Mouse (Mus musculus): ENCODE data around the gene Pbld2. TPM values are rescaled to one million over a fixed set of nuclear protein-coding genes. Genes with fewer than 3 reads are reported as not detected.

The Pbld2 gene
- total RNA-seq, 4 experiments from 2014 or later, result 1.7 to 3.4 (median 2.6) TPM

DNA sequence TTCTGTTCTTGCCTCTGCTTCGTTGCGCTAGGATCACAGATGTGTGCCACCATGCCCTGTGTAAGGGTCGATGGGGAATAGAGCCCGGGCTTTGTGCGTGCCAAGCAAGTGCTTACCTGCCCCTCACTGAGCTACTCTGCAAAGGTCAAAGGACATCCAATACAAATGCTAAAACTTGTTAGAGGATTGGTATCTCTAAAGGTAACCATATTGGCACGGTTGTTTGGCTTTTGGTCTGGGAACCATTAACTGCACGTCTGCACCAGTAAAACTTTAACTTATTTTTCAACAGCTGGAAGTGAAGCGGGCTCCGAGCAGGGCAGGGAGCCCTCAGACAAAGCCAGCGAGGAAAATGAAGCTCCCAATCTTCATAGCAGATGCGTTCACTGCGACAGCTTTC lies 37.2 kb downstream of the Pbld2 start:
- no peak for DNase-seq (ENCODE audit: low spot score in 2 of 2)

DNA sequence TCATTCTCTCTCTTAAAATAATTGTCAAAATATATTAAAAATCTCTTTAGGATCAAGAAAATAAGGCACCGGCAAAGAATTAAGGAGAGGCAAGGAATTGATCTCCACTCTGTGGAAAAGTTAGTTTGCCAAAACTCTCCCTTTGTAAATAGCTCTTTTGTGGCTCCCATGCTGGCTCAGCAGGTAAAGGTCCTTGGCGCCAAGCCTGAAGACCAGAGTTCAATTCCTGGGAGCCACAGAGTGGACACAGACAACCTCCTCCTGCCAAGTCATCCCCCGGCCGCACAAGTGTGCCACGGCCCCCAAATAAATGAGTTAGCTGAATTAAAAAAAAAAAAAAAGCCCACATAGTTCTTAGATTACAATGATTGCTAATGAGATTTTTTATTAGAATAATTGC lies 38.6 kb downstream of the Pbld2 start:
- no peak for DNase-seq (ENCODE audit: low spot score in 2 of 2)

DNA sequence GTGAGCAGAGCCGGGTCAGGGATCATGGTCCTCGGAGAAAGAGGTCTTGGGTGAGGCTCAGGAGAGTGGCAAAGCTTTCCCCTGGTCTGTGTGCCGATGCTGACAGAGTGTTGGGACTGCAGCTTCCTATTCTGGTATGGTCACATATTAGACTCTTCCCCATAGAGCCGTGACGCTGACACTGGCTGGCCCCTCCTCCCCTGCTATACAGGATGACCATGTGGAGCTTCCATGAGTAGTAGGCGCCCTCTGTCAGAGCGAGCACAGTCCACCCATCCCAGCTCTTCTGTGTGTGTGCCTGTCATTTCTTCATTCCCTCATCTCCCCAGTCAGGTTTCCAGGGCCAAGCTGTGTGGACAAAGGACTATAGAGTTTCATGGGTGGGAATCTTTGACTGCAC lies 39.2 kb downstream of the Pbld2 start:
- no peak for DNase-seq (ENCODE audit: low spot score in 2 of 2)

DNA sequence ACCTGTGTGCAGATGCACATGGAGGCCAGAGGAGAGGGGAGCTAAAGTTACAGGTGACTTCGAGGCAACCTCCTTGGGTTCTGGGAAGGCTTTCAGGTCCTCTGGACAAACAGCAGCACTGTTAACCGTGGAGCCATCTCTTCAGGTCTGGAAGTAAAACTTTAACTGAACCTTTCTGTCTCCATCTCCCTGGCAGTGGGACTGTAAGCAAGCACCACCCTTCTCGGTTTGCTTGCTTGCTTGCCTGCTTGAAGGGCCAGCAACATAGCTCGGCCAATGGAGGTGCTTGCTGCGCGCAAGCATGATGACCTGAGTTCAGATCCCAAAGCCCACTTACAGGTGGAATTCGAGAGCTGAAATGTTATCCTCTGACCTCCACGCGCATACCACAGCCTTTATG lies 40.4 kb downstream of the Pbld2 start:
- no peak for DNase-seq (ENCODE audit: low spot score in 2 of 2)

DNA sequence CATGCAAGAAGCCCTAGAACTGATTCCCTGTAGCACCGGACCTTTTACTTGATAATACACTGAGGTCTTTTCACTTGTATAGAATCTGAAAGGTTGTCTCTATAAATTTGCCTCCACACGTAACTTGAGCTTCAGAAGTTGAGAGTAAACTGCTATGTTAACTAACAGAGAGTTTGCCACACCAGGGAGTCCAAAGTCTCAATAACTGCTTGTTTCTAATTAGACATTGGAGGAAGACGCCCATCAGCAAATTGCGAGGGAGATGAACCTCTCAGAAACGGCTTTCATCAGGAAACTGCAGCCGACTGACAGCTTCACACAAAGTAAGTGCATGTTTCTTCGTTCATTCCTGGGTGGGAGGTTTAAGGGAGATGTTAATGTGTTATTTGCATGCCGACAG lies 41.4 kb downstream of the Pbld2 start:
- no peak for DNase-seq (ENCODE audit: low spot score in 2 of 2)

DNA sequence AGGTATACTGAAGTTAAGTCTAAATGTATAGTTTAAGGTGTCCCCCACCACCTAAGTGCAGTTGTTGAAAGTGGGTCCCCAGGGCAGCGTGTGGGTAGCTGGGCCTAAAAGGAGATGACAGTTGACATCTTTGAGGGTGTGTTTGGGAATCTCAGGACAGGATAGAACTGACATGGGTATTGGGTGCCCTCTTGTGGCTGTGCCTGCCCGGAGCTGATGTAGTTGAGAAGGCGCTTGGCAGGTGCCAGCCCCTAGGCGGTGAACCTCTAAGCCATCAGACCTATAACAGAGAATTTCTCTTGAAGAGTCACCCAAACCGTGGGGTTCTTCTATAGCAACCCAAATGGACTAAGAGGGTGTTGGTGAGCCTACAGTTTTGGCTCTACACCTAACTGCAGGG lies 41.9 kb downstream of the Pbld2 start:
- peak; percentile 39 to 69 for DNase-seq (ENCODE audit: low spot score in 2 of 2)

DNA sequence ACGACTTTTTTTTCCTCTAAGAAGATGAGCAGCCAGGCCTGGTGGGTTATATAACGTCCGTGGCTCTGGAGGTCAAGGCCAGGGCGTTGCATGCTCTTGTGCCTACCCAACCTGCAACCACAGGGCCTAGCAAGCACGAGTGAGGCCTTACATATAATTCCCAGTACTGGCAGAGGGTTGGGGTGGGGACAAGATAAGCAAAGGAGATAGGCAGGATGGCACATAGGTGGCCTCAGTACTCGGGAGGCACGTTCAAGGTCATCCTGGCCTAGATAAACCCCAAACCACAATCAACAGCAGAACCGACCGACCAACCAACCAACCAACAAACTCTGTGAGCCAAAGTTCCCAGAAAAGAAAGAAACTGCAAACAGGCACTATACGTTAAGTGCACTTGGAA lies 62.2 kb downstream of the Pbld2 start:
- no peak for DNase-seq (ENCODE audit: low spot score in 2 of 2)

DNA sequence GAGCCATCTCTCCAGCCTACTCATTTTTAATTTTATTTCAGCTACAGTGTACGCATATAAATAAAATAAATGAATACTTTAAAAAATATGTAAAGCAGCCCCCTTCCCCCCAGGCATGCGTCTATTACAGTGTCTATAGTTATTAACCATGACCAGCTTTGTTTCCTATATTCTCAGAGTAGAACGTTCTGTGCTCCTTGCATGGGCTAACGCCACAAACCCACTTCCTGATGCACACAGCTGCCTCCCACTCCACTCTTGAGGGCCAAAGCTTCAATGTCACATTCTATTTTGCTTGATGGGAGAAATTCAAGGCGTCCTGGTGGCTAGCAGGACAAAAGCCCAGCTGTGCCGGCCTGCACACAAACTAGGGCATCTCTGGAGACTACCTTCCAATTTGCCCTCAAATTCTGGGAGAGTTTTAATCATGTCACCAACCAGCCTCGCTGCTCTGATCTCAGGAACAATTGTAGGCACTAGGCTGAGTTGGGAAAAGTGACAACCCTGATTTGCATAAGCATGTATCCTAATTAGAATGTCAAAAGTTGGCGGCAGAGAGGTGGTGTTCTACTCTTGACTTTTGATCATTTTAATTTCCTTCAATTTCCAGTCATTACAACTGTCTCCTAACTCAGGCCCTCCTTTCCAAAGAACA lies 65.1 kb downstream of the Pbld2 start:
- DNase-seq (ENCODE audit: low spot score in 2 of 2), result peak in 1 of 2 experiments; percentile 7

DNA sequence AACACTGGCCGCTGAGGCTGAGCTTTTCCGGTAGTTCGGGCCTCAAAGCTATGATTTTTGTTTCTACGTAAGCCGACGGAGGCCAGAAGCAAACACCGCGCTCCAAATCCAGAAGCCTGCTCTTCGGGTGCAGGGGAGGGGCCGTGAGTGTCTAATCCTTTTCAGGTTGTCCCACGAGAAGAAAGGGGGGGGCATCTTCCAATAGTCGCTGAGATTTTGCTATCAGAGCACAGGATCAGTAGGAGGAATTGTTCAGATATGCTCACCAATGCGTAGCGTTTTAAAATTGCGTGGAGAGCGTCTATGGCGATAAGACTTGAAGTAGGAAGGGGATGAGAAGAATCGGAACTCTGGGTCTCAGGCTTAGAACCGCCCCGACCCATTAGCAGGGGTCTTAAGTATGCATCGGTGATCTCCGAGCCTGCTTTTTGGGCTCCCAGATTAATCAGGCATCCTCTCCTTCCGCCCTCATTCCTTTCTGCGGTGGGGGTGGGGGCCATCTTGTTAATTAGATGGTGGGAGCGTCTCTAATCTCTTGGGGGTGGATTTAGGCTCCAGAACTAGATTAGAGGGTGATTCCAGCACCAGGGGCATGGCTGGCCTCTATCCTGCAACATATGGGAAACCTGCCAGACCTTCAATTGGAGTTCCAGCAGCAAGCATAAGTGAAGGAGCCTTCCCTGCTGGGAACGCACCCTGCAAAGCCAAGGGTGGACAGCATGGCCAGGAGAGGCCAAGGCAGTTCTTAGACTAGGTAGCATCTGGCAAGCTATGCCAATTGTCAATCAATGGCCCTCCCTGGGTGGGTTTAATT lies 65.8 kb downstream of the Pbld2 start:
- peak in 1 of 2 experiments; percentile 11 for DNase-seq (ENCODE audit: low spot score in 2 of 2)

DNA sequence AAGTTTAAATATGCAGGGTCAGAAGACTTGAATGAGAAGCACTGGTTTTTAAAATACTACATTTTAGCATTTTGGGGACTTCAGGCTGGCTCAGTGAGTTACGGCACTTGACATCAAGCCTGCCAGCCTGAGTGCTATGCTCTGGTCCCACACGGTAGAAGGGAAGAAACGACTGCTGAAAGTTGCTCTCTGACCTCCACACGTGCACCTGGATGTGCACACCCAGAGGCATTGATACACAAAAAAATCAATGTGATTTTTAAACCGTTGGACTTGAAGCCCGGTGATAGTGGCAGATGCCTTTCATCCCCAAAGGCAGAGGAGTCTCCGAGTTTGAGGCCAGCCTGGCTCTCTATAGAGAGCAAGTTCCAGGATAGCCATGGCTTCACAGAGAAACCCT lies 67.8 kb downstream of the Pbld2 start:
- no peak for DNase-seq (ENCODE audit: low spot score in 2 of 2)

DNA sequence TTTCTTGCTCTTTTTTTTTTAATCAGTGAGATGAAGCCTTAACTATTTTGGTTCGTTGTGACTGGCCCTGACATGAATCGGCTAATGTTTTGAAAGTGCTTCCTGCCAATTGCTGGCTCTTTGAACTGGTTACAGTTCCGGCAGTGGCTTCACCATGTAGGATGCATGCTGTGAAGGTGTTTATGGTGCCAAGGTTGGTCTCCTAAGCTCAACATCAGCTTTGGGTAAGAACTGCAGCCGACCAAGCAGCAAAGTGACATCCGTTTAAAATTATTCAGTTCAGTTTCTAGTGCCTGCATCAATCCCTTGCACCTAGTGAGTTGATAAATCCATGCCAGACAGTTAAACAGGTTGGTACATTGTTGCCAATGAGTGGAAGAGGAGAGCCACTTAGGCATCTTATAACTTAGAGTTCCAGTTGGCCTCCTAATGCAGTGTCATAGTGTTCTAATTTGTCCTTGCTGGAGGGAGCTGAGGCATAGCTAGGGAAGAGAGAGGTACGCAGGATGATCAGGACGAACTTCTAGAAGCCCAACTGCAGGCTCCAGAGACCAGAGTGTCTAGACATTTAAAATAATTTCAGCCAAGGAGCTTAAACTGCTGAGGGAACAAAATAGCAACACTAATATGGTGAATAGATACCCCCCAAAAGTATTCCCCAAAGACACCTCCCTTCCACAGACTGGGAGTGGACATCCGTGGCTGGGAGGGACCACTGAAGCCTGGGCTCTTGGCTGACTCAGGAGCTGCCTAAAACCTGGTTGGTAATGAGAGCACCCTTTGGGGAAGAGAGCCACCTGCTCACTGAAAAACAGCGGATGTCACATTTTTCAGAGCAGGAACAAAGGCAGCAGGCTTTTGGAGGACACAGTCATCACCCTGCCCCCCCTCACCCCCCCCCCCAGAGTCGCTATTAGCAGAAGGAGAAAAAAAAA lies 68.8 kb downstream of the Pbld2 start:
- no peak for DNase-seq (ENCODE audit: low spot score in 2 of 2)

DNA sequence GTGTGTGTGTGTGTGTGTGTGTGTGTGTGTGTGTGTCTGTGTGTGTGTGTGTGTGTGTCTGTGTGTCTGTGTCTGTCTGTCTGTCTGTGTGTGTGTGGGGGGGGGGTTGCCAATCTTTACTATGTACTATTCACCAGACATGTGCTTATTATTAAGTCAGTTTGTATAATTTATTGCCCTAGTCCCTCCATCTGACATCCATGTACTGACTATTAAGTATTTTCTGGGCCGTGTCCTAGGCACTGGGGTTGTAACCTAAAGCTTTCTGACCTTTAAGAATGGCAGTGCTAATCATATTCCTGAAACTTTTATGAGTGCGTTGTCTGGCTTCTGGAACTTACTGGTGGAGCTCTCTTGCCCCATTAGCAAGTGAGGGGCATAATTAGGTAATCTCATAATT lies 72.6 kb downstream of the Pbld2 start:
- no peak for DNase-seq (ENCODE audit: low spot score in 2 of 2)

DNA sequence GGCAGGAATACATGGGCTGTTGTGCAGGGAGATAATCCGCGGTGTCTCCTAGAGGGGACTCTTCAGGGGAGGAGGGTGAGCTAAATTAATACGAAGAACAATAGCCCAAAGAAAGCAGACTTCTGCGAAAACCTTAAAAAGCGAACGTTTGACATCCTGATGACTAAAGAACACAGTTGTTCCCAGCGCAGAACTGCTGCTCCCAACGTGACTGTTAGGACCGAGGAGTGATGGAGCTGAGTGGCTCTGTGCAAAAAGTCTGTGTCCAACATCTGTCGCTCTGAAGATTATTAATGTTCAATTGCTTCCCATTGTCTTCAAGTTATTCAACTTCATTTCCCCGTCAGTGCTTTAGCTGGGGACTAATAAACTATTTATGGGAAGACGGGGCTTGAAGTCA lies 74.1 kb downstream of the Pbld2 start:
- DNase-seq (ENCODE audit: low spot score in 2 of 2), result no peak

DNA sequence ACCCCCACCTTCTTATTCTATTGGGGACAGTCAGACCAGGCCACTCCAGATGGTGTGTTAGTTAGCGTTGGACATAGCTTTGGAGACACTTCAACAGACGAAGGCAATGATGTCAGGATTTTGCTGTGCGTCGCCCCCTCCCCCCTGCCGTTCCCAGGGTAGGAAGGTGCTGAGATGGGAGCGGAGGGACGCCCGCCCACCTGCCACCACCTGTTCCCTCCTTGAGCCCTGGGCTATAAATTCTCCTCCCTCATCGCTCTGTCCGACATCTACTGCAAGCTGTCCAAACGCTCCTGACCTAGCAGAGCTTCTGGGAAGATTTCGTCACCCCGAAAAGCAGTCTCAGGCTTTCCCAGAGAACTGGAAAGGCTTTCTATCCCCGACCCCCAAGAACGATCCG lies 75.4 kb downstream of the Pbld2 start, which contains the start of gene Atoh7:
Atoh7 (plus strand) TSS at position 131 of the 400 bp plus-strand sequence.
- DNase-seq (ENCODE audit: low spot score in 2 of 2), result peak in 1 of 2 experiments; percentile 75

DNA sequence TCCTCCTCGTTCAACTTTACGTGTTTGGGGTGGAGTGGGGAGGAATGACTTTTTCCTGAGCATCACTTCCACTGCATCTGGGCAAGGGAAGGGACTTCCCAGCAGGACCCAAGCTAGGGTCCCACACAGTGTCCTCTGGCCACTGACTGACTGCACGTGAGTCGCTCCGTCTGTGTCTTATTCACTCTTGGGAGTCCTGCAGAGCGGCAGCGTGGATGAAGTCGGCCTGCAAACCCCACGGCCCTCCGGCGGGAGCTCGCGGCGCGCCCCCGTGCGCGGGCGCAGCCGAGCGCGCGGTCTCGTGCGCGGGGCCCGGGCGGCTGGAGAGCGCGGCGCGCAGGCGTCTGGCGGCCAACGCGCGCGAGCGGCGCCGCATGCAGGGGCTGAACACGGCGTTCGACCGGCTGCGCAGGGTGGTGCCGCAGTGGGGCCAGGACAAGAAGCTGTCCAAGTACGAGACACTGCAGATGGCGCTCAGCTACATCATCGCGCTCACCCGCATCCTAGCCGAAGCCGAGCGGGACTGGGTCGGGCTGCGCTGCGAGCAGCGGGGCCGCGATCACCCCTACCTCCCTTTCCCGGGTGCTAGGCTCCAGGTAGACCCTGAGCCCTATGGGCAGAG lies 75.9 kb downstream of the Pbld2 start:
- DNase-seq (ENCODE audit: low spot score in 2 of 2), result peak; percentile 64

DNA sequence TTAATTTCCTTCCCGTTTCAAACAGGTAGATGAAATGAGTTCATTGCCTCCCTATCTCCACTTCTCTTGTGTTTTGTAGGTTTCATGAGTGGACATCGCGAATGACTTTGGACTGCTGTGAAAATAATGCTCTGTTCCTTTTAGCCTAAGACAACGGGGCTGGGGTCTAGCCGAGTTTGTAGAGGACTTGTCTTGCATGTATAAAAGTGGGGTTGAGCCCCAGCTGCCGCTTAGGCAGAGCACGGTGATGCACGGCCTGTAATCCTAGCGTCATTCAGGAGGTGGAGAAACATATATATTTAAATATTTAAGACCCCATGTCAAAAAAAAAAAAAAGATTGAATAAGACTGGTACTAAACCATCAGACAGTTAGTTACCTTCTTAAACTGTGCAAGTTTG lies 76.5 kb downstream of the Pbld2 start:
- no peak for DNase-seq (ENCODE audit: low spot score in 2 of 2)

Other genes starting within 250 kb of the Pbld2 start
- gene Ccar1, start 232.0 kb upstream of the Pbld2 start, total RNA-seq (2022), result 10 to 100 TPM; 43.2 to 52.6 (median 45.4) TPM
- gene Tet1, start 115.3 kb upstream of the Pbld2 start, total RNA-seq (2022), result 10 to 100 TPM; 13.0 to 18.6 (median 15.2) TPM
- 10 to 100 TPM; 37.2 to 44.4 (median 39.9) TPM for gene Slc25a16, start 103.7 kb upstream of the Pbld2 start, total RNA-seq (2022)
- 1 to 10 TPM; 1.1 to 2.3 (median 2.0) TPM for gene Dna2, start 77.3 kb upstream of the Pbld2 start, total RNA-seq (2022)
- 100 to 1,000 TPM in 1 of 4 experiments, 10 to 100 TPM in 3; 87.2 to 102 (median 93.0) TPM for gene Rufy2, start 44.1 kb upstream of the Pbld2 start, total RNA-seq (2022)
- 10 to 100 TPM; 45.0 to 55.4 (median 47.2) TPM for gene Hnrnph3, start 98 bp upstream of the Pbld2 start, total RNA-seq (2022)
- gene Pbld1, start 35.8 kb downstream of the Pbld2 start, total RNA-seq (2022), result under 1 TPM in 3 of 4 experiments, not detected in 1; 0.14 to 0.91 (median 0.30) TPM
- gene Atoh7, start 75.3 kb downstream of the Pbld2 start, total RNA-seq (2022), result 1 to 10 TPM; 1.7 to 2.8 (median 2.3) TPM
- gene Mypn, start 179.6 kb downstream of the Pbld2 start, total RNA-seq (2022), result 1 to 10 TPM; 3.5 to 4.4 (median 4.0) TPM
- gene Herc4, start 219.5 kb downstream of the Pbld2 start, total RNA-seq (2022), result 10 to 100 TPM; 46.1 to 57.5 (median 53.0) TPM

All from left cerebral cortex, adult 8-10 months (tissue).